Mouse (Mus musculus): ENCODE measurements at regions not wholly inside any gene's neighbourhood (a gene's known extent, or its start where the extent isn't known, plus 50 kb on each side); places are given as distances from the start of the nearest gene placed in this dataset.

DNA sequence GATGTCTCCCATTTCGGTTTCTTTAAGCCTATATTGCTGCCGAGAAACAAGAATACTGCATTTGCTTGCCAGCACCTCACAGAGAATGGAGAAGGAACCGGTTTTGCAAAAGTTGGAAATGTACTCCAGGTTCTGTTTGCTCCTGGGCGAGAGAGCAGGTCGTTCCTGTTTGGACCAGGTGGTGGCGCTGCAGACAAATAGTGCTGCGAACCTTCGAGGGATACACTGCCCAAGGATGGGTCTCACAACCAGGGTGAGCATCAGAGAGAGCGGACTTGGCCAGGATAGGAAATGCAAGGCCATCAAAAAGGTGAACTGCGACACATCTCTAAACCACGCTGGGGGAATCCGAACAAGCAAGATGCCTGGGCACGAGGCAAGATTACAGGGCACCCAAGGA is 54.0 kb upstream of the Ets2 start:
- no peaks in the 10 kb centered on the region for H3K36me3 ChIP-seq (ENCODE audit: control insufficient read depth, insufficient read depth, low read length, poor library complexity, severe bottlenecking)
- peak; percentile 61 for DNase-seq (ENCODE audit: low read depth, low spot score)
- H3K27me3 ChIP-seq (ENCODE audit: control insufficient read depth, insufficient read depth, low read length, poor library complexity, severe bottlenecking) = no peaks in the 10 kb centered on the region

DNA sequence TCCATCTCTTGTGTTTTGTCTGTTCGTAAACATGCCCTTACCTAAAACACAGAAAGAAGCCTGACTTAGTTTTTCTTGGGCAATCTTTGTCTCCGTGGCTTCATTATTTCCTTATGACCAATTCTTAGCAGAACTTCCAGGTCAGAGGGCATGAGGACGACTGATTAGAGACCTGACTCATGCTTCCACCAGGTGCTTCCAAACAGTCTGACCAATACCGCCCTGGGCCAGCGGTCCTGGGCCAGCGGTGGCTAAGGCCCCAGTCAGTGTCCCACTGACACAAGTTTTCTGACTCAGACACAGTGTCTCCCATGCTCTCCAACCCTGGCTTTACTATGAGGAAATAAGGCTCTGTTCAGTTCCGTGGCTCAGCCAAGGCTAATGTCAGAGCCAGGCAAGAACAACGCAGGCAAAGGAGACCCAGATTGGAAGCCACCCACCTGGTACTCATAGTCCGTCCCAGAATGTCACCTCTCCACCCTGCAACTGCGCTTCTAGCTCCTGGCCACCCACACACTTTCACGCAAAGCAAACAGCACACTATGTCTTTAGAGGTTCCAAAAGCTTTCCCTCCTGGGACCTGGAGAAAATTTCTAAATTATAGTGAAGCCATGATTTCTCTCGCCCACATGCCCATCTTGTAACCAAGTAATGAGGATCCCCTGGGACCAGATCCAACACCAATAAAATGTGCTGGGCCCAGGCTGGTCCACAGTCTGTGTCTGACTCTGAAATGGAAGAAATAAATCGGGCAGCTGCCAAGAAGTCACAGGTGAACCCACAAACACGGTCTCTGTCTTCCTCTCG is 56.6 kb upstream of the Erg start:
- no peak for DNase-seq (ENCODE audit: low read depth, low spot score)
- Histone ChIP-seq H3K36me3 (ENCODE audit: control insufficient read depth, insufficient read depth, low read length, poor library complexity, severe bottlenecking) (no peaks in the 10 kb centered on the region), H3K27me3 (ENCODE audit: control insufficient read depth, insufficient read depth, low read length, poor library complexity, severe bottlenecking) (no peaks in the 10 kb centered on the region)

DNA sequence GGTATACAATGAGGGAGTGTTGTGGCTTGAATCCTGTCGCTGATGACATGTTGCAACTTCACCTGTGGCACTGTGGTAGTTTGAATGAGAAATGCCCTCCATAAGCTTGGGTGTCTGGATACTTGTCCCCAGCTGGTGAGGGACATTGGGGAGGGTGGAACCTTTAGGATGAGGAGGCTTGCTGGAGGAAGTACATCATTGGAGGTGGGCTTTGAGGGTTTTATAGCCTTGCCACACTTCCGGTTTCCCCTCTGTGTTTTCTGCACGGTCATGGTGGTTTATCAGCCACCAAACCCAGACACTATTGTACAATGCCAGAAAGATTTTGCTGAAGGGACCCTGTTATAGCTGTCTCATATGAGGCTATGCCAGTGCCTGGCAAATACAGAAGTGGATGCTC is 54.3 kb upstream of the Erg start:
- H3K36me3 ChIP-seq (ENCODE audit: control insufficient read depth, insufficient read depth, low read length, poor library complexity, severe bottlenecking) = no peaks in the 10 kb centered on the region
- no peak for DNase-seq (ENCODE audit: low read depth, low spot score)
- H3K27me3 ChIP-seq (ENCODE audit: control insufficient read depth, insufficient read depth, low read length, poor library complexity, severe bottlenecking) = no peaks in the 10 kb centered on the region

- no peak for DNase-seq (ENCODE audit: low read depth, low spot score)
- no peaks in the 10 kb centered on the region for H3K27me3 ChIP-seq (ENCODE audit: control insufficient read depth, insufficient read depth, low read length, poor library complexity, severe bottlenecking)
- no peaks in the 10 kb centered on the region for H3K36me3 ChIP-seq (ENCODE audit: control insufficient read depth, insufficient read depth, low read length, poor library complexity, severe bottlenecking)
Observed at GRCm38 (mm10) chr16:95639677-95640076, 53.3 kb upstream of the Erg start.

DNA sequence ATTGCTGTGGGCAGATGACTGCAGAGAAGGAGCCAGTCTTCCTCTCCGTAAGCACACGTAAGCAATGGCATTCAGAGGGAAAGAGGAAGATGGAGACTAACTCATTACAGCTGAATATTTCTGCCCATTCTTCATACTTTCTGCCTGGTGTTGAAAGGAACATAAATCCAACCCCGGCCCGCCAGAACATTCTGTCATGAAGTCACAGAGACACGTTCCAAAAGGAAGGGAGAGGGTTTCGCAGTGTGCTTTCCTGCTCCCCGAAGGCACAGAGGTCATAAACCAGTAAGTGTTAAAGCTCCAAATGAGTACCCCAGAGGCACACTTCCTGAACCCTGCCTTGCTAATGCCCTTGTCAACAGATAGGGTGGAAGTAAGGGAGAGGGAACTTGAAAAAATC is 51.5 kb upstream of the Erg start:
- no peak for DNase-seq (ENCODE audit: low read depth, low spot score)
- no peaks in the 10 kb centered on the region for H3K27me3 ChIP-seq (ENCODE audit: control insufficient read depth, insufficient read depth, low read length, poor library complexity, severe bottlenecking)

GRCm38 (mm10) chr16:95636615-95637014 is 50.2 kb upstream of the Erg start:
- no peaks in the 10 kb centered on the region for H3K36me3 ChIP-seq (ENCODE audit: control insufficient read depth, insufficient read depth, low read length, poor library complexity, severe bottlenecking)
- no peak for DNase-seq (ENCODE audit: low read depth, low spot score)
- H3K27me3 ChIP-seq (ENCODE audit: control insufficient read depth, insufficient read depth, low read length, poor library complexity, severe bottlenecking) = no peaks in the 10 kb centered on the region

More for the DNA sequence above, 51.5 kb upstream of the Erg start:
- H3K36me3 ChIP-seq (ENCODE audit: control insufficient read depth, insufficient read depth, low read length, poor library complexity, severe bottlenecking) = no peaks in the 10 kb centered on the region

Measured in splenic B cell, adult 2 months (primary cell).